Mouse (Mus musculus) kidney, adult 8-10 months (tissue): ENCODE data around the gene Iltifb.
"Not testable (repeated sequence)": the region's sequence is repeated elsewhere in the genome, so short reads cannot be mapped to it uniquely, and the experiment has no call there.

Experiments used
- DNase-seq, 2 experiments: peaks; one replicate each; pipeline ENCODE4 v3.0.0; 2022

Gene Iltifb

GRCm38 (mm10) chr10:118294938-118295337 is at the start of gene Iltifb:
Gene Iltifb (minus strand): TSS chr10:118295038.
- no peak for DNase-seq

- DNase-seq = not testable (repeated sequence)
Observed at GRCm38 (mm10) chr10:118343155-118343554, 48.3 kb upstream of the Iltifb start, which contains the start of gene Gm9046. Gene Gm9046 (minus strand): TSS chr10:118343255.

- DNase-seq = not testable (repeated sequence)
Observed at GRCm38 (mm10) chr10:118337731-118338130, 42.9 kb upstream of the Iltifb start, which contains the start of gene Gm9045. Gene Gm9045 (minus strand): TSS chr10:118337831.

GRCm38 (mm10) chr10:118332308-118332707 is 37.5 kb upstream of the Iltifb start, which contains the start of gene Gm9044:
Gene Gm9044 (minus strand): TSS chr10:118332408.
- DNase-seq = not testable (repeated sequence)

- DNase-seq = not testable (repeated sequence)
Observed at GRCm38 (mm10) chr10:118326869-118327268, 32.0 kb upstream of the Iltifb start, which contains the start of gene Gm9040. Gene Gm9040 (minus strand): TSS chr10:118326969.

GRCm38 (mm10) chr10:118319024-118319423 is 24.2 kb upstream of the Iltifb start:
- DNase-seq = no peak

- DNase-seq = not testable (repeated sequence)
Observed at GRCm38 (mm10) chr10:118302133-118302532, 7.3 kb upstream of the Iltifb start.

- not testable (repeated sequence) for DNase-seq
Observed at GRCm38 (mm10) chr10:118283016-118283415, 11.8 kb downstream of the Iltifb start.

GRCm38 (mm10) chr10:118282565-118282964 is 12.3 kb downstream of the Iltifb start:
- DNase-seq = not testable (repeated sequence)

GRCm38 (mm10) chr10:118278069-118278468 is 16.8 kb downstream of the Iltifb start:
- DNase-seq = not testable (repeated sequence)

- DNase-seq = not testable (repeated sequence)
Observed at GRCm38 (mm10) chr10:118271416-118271815, 23.4 kb downstream of the Iltifb start.

GRCm38 (mm10) chr10:118268812-118269211 is 26.0 kb downstream of the Iltifb start:
- not testable (repeated sequence) for DNase-seq

GRCm38 (mm10) chr10:118258388-118258787 is 36.5 kb downstream of the Iltifb start, which contains the start of gene Gm32802:
Gene Gm32802 (plus strand): TSS chr10:118258688.
- not testable (repeated sequence) for DNase-seq

- DNase-seq = no peak
Observed at GRCm38 (mm10) chr10:118250852-118251295, 44.0 kb downstream of the Iltifb start.

- DNase-seq = not testable (repeated sequence)
Observed at GRCm38 (mm10) chr10:118249006-118249595, 45.7 kb downstream of the Iltifb start.

- DNase-seq = not testable (repeated sequence)
Observed at GRCm38 (mm10) chr10:118240680-118241079, 54.2 kb downstream of the Iltifb start, which contains the start of gene Gm32717. Gene Gm32717 (minus strand): TSS chr10:118240780.
